Mouse (Mus musculus): Measurements from ENCODE around the gene Zdhhc14. TPM values are rescaled to one million over a fixed set of nuclear protein-coding genes. Genes with fewer than 3 reads are reported as not detected.

Gene Zdhhc14
- polyA plus RNA-seq, 1 experiment from 2014 or later, result 2.0 TPM

- no peak for DNase-seq (ENCODE audit: low spot score, missing footprints)
- 80% methylated on average over 5 of the region's 5 CpGs for WGBS
These were observed 51.7 kb downstream of the Zdhhc14 start for GRCm38 (mm10) chr17:5544065-5544464.

GRCm38 (mm10) chr17:5545065-5545464, 52.7 kb downstream of the Zdhhc14 start:
- no peak overlapping the region for H3K9ac ChIP-seq (ENCODE audit: low read length)
- H3K36me3 ChIP-seq (ENCODE audit: control insufficient read depth, insufficient read depth, low read length), result no peaks in the 10 kb centered on the region
- H3K4me1 ChIP-seq (ENCODE audit: control insufficient read depth, insufficient read depth, low read length), result no peaks in the 10 kb centered on the region
- WGBS, result 92% methylated on average over 2 of the region's 2 CpGs
- no peaks in the 10 kb centered on the region for H3K27me3 ChIP-seq (ENCODE audit: control insufficient read depth, insufficient read depth, low read length)
- H3K27ac ChIP-seq (ENCODE audit: low read depth, low read length), result no peak overlapping the region
- H3K9me3 ChIP-seq (ENCODE audit: control insufficient read depth, low read length), result no peaks in the 10 kb centered on the region
- no peak for ATAC-seq (ENCODE audit: low FRiP score)
- no peak overlapping the region for H3K4me3 ChIP-seq (ENCODE audit: low read depth, low read length)
- no peak for DNase-seq (ENCODE audit: low spot score, missing footprints)
- no peak overlapping the region for H3K4me2 ChIP-seq

More at GRCm38 (mm10) chr17:5544065-5544464, 51.7 kb downstream of the Zdhhc14 start:
- H3K4me3 ChIP-seq (ENCODE audit: low read depth, low read length), result no peak overlapping the region
- H3K4me1 ChIP-seq (ENCODE audit: control insufficient read depth, insufficient read depth, low read length), result no peaks in the 10 kb centered on the region
- ATAC-seq (ENCODE audit: low FRiP score), result no peak
- no peak overlapping the region for H3K27ac ChIP-seq (ENCODE audit: low read depth, low read length)
- H3K27me3 ChIP-seq (ENCODE audit: control insufficient read depth, insufficient read depth, low read length), result no peaks in the 10 kb centered on the region
- no peaks in the 10 kb centered on the region for H3K36me3 ChIP-seq (ENCODE audit: control insufficient read depth, insufficient read depth, low read length)
- H3K9ac ChIP-seq (ENCODE audit: low read length), result no peak overlapping the region
- H3K9me3 ChIP-seq (ENCODE audit: control insufficient read depth, low read length), result no peaks in the 10 kb centered on the region
- H3K4me2 ChIP-seq, result no peak overlapping the region

- no peak overlapping the region for H3K27ac ChIP-seq (ENCODE audit: low read depth, low read length)
- no peak overlapping the region for H3K9ac ChIP-seq (ENCODE audit: low read length)
- H3K27me3 ChIP-seq (ENCODE audit: control insufficient read depth, insufficient read depth, low read length), result no peaks in the 10 kb centered on the region
- WGBS, result 90% methylated on average over 2 of the region's 2 CpGs
- H3K9me3 ChIP-seq (ENCODE audit: control insufficient read depth, low read length), result no peaks in the 10 kb centered on the region
- no peaks in the 10 kb centered on the region for H3K4me1 ChIP-seq (ENCODE audit: control insufficient read depth, insufficient read depth, low read length)
- DNase-seq (ENCODE audit: low spot score, missing footprints), result no peak
- no peaks in the 10 kb centered on the region for H3K36me3 ChIP-seq (ENCODE audit: control insufficient read depth, insufficient read depth, low read length)
- no peak overlapping the region for H3K4me2 ChIP-seq
- H3K4me3 ChIP-seq (ENCODE audit: low read depth, low read length), result no peak overlapping the region
- ATAC-seq (ENCODE audit: low FRiP score), result no peak
These were observed 56.2 kb downstream of the Zdhhc14 start for GRCm38 (mm10) chr17:5548546-5548945.

GRCm38 (mm10) chr17:5549460-5549859, 57.1 kb downstream of the Zdhhc14 start:
- no peak for DNase-seq (ENCODE audit: low spot score, missing footprints)
- Histone ChIP-seq H3K27ac (ENCODE audit: low read depth, low read length) (no peak overlapping the region), H3K4me3 (ENCODE audit: low read depth, low read length) (no peak overlapping the region), H3K9me3 (ENCODE audit: control insufficient read depth, low read length) (no peaks in the 10 kb centered on the region), H3K27me3 (ENCODE audit: control insufficient read depth, insufficient read depth, low read length) (no peaks in the 10 kb centered on the region), H3K36me3 (ENCODE audit: control insufficient read depth, insufficient read depth, low read length) (no peaks in the 10 kb centered on the region), H3K4me2 (no peak overlapping the region), H3K4me1 (ENCODE audit: control insufficient read depth, insufficient read depth, low read length) (no peaks in the 10 kb centered on the region), H3K9ac (ENCODE audit: low read length) (no peak overlapping the region)
- no peak for ATAC-seq (ENCODE audit: low FRiP score)
- 94% methylated on average over 6 of the region's 6 CpGs for WGBS

GRCm38 (mm10) chr17:5550444-5550843, 58.1 kb downstream of the Zdhhc14 start:
- ATAC-seq (ENCODE audit: low FRiP score) (no peak), DNase-seq (ENCODE audit: low spot score, missing footprints) (no peak)
- 88% methylated on average over 10 of the region's 10 CpGs for WGBS
- H3K4me2 ChIP-seq, result no peak overlapping the region
- H3K4me3 ChIP-seq (ENCODE audit: low read depth, low read length), result no peak overlapping the region
- no peaks in the 10 kb centered on the region for H3K36me3 ChIP-seq (ENCODE audit: control insufficient read depth, insufficient read depth, low read length)
- H3K27me3 ChIP-seq (ENCODE audit: control insufficient read depth, insufficient read depth, low read length), result no peaks in the 10 kb centered on the region
- H3K9ac ChIP-seq (ENCODE audit: low read length), result no peak overlapping the region
- H3K9me3 ChIP-seq (ENCODE audit: control insufficient read depth, low read length), result no peaks in the 10 kb centered on the region
- H3K27ac ChIP-seq (ENCODE audit: low read depth, low read length), result no peak overlapping the region
- H3K4me1 ChIP-seq (ENCODE audit: control insufficient read depth, insufficient read depth, low read length), result no peaks in the 10 kb centered on the region

GRCm38 (mm10) chr17:5551136-5551535, 58.8 kb downstream of the Zdhhc14 start:
- Histone ChIP-seq H3K27me3 (ENCODE audit: control insufficient read depth, insufficient read depth, low read length) (no peaks in the 10 kb centered on the region), H3K4me2 (no peak overlapping the region), H3K9me3 (ENCODE audit: control insufficient read depth, low read length) (no peaks in the 10 kb centered on the region), H3K4me1 (ENCODE audit: control insufficient read depth, insufficient read depth, low read length) (no peaks in the 10 kb centered on the region), H3K27ac (ENCODE audit: low read depth, low read length) (no peak overlapping the region), H3K4me3 (ENCODE audit: low read depth, low read length) (no peak overlapping the region), H3K36me3 (ENCODE audit: control insufficient read depth, insufficient read depth, low read length) (no peaks in the 10 kb centered on the region), H3K9ac (ENCODE audit: low read length) (no peak overlapping the region)
- ATAC-seq (ENCODE audit: low FRiP score) (no peak), DNase-seq (ENCODE audit: low spot score, missing footprints) (no peak)
- 88% methylated on average over 3 of the region's 3 CpGs for WGBS

GRCm38 (mm10) chr17:5552036-5552760, 59.8 kb downstream of the Zdhhc14 start:
- Histone ChIP-seq H3K9ac (ENCODE audit: low read length) (no peak overlapping the region), H3K4me2 (no peak overlapping the region), H3K4me3 (ENCODE audit: low read depth, low read length) (no peak overlapping the region), H3K27ac (ENCODE audit: low read depth, low read length) (no peak overlapping the region), H3K27me3 (ENCODE audit: control insufficient read depth, insufficient read depth, low read length) (no peaks in the 10 kb centered on the region), H3K9me3 (ENCODE audit: control insufficient read depth, low read length) (no peaks in the 10 kb centered on the region), H3K4me1 (ENCODE audit: control insufficient read depth, insufficient read depth, low read length) (no peaks in the 10 kb centered on the region), H3K36me3 (ENCODE audit: control insufficient read depth, insufficient read depth, low read length) (no peaks in the 10 kb centered on the region)
- no peak for ATAC-seq (ENCODE audit: low FRiP score)
- DNase-seq (ENCODE audit: low spot score, missing footprints), result no peak
- WGBS, result 73% methylated on average over 14 of the region's 14 CpGs

GRCm38 (mm10) chr17:5553556-5553955, 61.2 kb downstream of the Zdhhc14 start:
- no peak overlapping the region for H3K27ac ChIP-seq (ENCODE audit: low read depth, low read length)
- H3K4me3 ChIP-seq (ENCODE audit: low read depth, low read length), result no peak overlapping the region
- ATAC-seq (ENCODE audit: low FRiP score) (no peak), DNase-seq (ENCODE audit: low spot score, missing footprints) (no peak)
- WGBS, result 90% methylated on average over 5 of the region's 5 CpGs
- no peaks in the 10 kb centered on the region for H3K36me3 ChIP-seq (ENCODE audit: control insufficient read depth, insufficient read depth, low read length)
- no peak overlapping the region for H3K4me2 ChIP-seq
- no peaks in the 10 kb centered on the region for H3K9me3 ChIP-seq (ENCODE audit: control insufficient read depth, low read length)
- no peaks in the 10 kb centered on the region for H3K4me1 ChIP-seq (ENCODE audit: control insufficient read depth, insufficient read depth, low read length)
- H3K9ac ChIP-seq (ENCODE audit: low read length), result no peak overlapping the region
- H3K27me3 ChIP-seq (ENCODE audit: control insufficient read depth, insufficient read depth, low read length), result no peaks in the 10 kb centered on the region

GRCm38 (mm10) chr17:5554573-5554972, 62.2 kb downstream of the Zdhhc14 start:
- no peak overlapping the region for H3K4me3 ChIP-seq (ENCODE audit: low read depth, low read length)
- no peaks in the 10 kb centered on the region for H3K9me3 ChIP-seq (ENCODE audit: control insufficient read depth, low read length)
- H3K9ac ChIP-seq (ENCODE audit: low read length), result no peak overlapping the region
- no peaks in the 10 kb centered on the region for H3K36me3 ChIP-seq (ENCODE audit: control insufficient read depth, insufficient read depth, low read length)
- H3K27ac ChIP-seq (ENCODE audit: low read depth, low read length), result no peak overlapping the region
- H3K4me2 ChIP-seq, result no peak overlapping the region
- no peak for ATAC-seq (ENCODE audit: low FRiP score)
- H3K27me3 ChIP-seq (ENCODE audit: control insufficient read depth, insufficient read depth, low read length), result no peaks in the 10 kb centered on the region
- no peak for DNase-seq (ENCODE audit: low spot score, missing footprints)
- 90% methylated on average over 2 of the region's 2 CpGs for WGBS
- no peaks in the 10 kb centered on the region for H3K4me1 ChIP-seq (ENCODE audit: control insufficient read depth, insufficient read depth, low read length)
